Mouse (Mus musculus): Measurements from ENCODE around the gene Txnrd1.

The Txnrd1 gene

GRCm38 (mm10) chr10:82918675-82919074 lies 84.9 kb downstream of the Txnrd1 start:
- DNase-seq (ENCODE audit: low spot score in 2 of 2) = no peak

GRCm38 (mm10) chr10:82919404-82919980 lies 85.7 kb downstream of the Txnrd1 start:
- no peak for DNase-seq (ENCODE audit: low spot score in 2 of 2)

GRCm38 (mm10) chr10:82923547-82923946 lies 89.8 kb downstream of the Txnrd1 start:
- DNase-seq (ENCODE audit: low spot score in 2 of 2) = no peak

- no peak for DNase-seq (ENCODE audit: low spot score in 2 of 2)
Measured at GRCm38 (mm10) chr10:82924750-82925149, 91.0 kb downstream of the Txnrd1 start.

GRCm38 (mm10) chr10:82925624-82926023 lies 91.9 kb downstream of the Txnrd1 start:
- DNase-seq (ENCODE audit: low spot score in 2 of 2) = no peak

- DNase-seq (ENCODE audit: low spot score in 2 of 2) = peak in 1 of 2 experiments; percentile 27
Measured at GRCm38 (mm10) chr10:82935018-82935633, 101.4 kb downstream of the Txnrd1 start.

- DNase-seq (ENCODE audit: low spot score in 2 of 2) = no peak
Measured at GRCm38 (mm10) chr10:82935774-82936173, 102.0 kb downstream of the Txnrd1 start.
